Mouse (Mus musculus) bone marrow, adult 2 months (tissue): ENCODE measurements around the gene 4930522H14Rik.

Experiments
- CTCF ChIP-seq: fragments of 200-500 bp; IDR thresholded peaks from 2 replicates; pipeline ENCODE4 v1.5.1; 2011; ENCODE audit warnings: low read length, control low read depth; ENCODE audit not compliant: control insufficient read depth, insufficient read depth
- POLR2A ChIP-seq: fragments of 200-500 bp; IDR thresholded peaks from 2 replicates; pipeline ENCODE4 v1.6.1; 2011; ENCODE audit warnings: low read depth, mild to moderate bottlenecking, control low read depth, low read length, borderline replicate concordance; ENCODE audit not compliant: control insufficient read depth

- TF ChIP-seq CTCF (no peak), POLR2A (no peak)
These were observed 43.2 kb upstream of the 4930522H14Rik start for GRCm38 (mm10) chr4:109574331-109574730.
